In genomic region chr10:17689806-17690205, GRCm38 (mm10) we compare ENCODE assay signal across 29 mouse cellular contexts. TPM values are rescaled to one million over a fixed set of nuclear protein-coding genes. Genes with fewer than 3 reads are reported as not detected.
DNase-seq lines count a peak whose midpoint lies in the region; ATAC-seq and TF ChIP-seq lines count a peak whose summit lies in the region.
"Had no signal": no experiment of that assay in that cellular context is flagged by ENCODE, and none has a peak within 500 bp of the region (broad histone marks: within the 10 kb centered on the region; RNA-seq: fewer than 3 reads in every experiment).

No protein-coding gene starts in this region.

- intact Hi-C loops in gastrocnemius, adult 2 months (cut with DNase I) = no loop called here
- intact Hi-C loops in heart, adult 2 months (cut with DNase I) = no loop called here
- intact Hi-C loops in heart, postnatal 10 days (cut with DNase I) = no loop called here

- no peaks in the 10 kb centered on the region for H3K79me2 ChIP-seq in heart, adult 2 months (replicated peaks; ENCODE audit: control insufficient read depth, insufficient read depth, low read length)

- no peak for ATAC-seq in heart, embryonic 11.5 days (replicated peaks; ENCODE audit: insufficient number of reproducible peaks, low FRiP score, low TSS enrichment)
- ATAC-seq: forebrain, embryonic 14.5 days; forebrain, postnatal 0 days; hindbrain, embryonic 16.5 days; intestine, embryonic 15.5 days; Patski had no signal

- H3K9ac ChIP-seq in heart, adult 2 months (ENCODE audit: low read depth, low read length) = no peak overlapping the region; the same call in 1 of the 2 replicates
- H3K9ac ChIP-seq in heart, embryonic 11.5 days (ENCODE audit: low read depth, low read length) = no peak overlapping the region
- H3K9ac ChIP-seq: embryonic facial prominence, embryonic 12.5 days; embryonic facial prominence, embryonic 15.5 days; forebrain, postnatal 0 days; heart, embryonic 13.5 days; hindbrain, embryonic 13.5 days; intestine, embryonic 15.5 days had no signal

- no peaks in the 10 kb centered on the region for H3K9me3 ChIP-seq in heart, embryonic 11.5 days (replicated peaks; ENCODE audit: control insufficient read depth, low read length)
- H3K9me3 ChIP-seq: embryonic facial prominence, embryonic 12.5 days; embryonic facial prominence, embryonic 15.5 days; G1E; heart, embryonic 13.5 days; hindbrain, embryonic 10.5 days; hindbrain, embryonic 13.5 days; intestine, embryonic 15.5 days had no signal

- H3K4me3 ChIP-seq in gastrocnemius, adult 2 months = no peak overlapping the region
- no peak overlapping the region for H3K4me3 ChIP-seq in heart, adult 2 months
- no peak overlapping the region for H3K4me3 ChIP-seq in heart, embryonic 11.5 days (ENCODE audit: low read depth, low read length)
- H3K4me3 ChIP-seq: embryonic facial prominence, embryonic 12.5 days; embryonic facial prominence, embryonic 15.5 days; heart, embryonic 13.5 days; hindbrain, embryonic 10.5 days; hindbrain, embryonic 13.5 days; intestine, embryonic 15.5 days had no signal

- peaks cover 2% of the 10 kb centered on the region for H3K4me1 ChIP-seq in heart, adult 2 months (ENCODE audit: control insufficient read depth, insufficient read depth, low read length)
- no peaks in the 10 kb centered on the region for H3K4me1 ChIP-seq in heart, embryonic 11.5 days (ENCODE audit: control insufficient read depth, insufficient read depth, low read length)
- H3K4me1 ChIP-seq: embryonic facial prominence, embryonic 12.5 days; embryonic facial prominence, embryonic 15.5 days; hindbrain, embryonic 10.5 days; hindbrain, embryonic 13.5 days; intestine, embryonic 15.5 days had no signal

- peak overlapping the region; percentile 82 for H3K27ac ChIP-seq in gastrocnemius, adult 2 months
- H3K27ac ChIP-seq in heart, adult 2 months = peak overlapping the region; percentile 76
- H3K27ac ChIP-seq in heart, embryonic 11.5 days (ENCODE audit: low read depth, low read length) = no peak overlapping the region
- H3K27ac ChIP-seq: embryonic facial prominence, embryonic 12.5 days; embryonic facial prominence, embryonic 15.5 days; heart, embryonic 13.5 days; hindbrain, embryonic 10.5 days; hindbrain, embryonic 13.5 days; intestine, embryonic 15.5 days had no signal

- TF ChIP-seq EP300 in heart, adult 2 months (IDR thresholded peaks at IDR 0.05; ENCODE audit: insufficient read depth, low read depth, low read length) = no peak

- TF ChIP-seq CTCF in gastrocnemius, adult 2 months (IDR thresholded peaks at IDR 0.05) = no peak
- TF ChIP-seq CTCF in heart, adult 2 months (IDR thresholded peaks at IDR 0.05) = no peak

- no peaks in the 10 kb centered on the region for H3K27me3 ChIP-seq in heart, adult 2 months (ENCODE audit: control insufficient read depth, insufficient read depth, low read length)
- H3K27me3 ChIP-seq in heart, embryonic 11.5 days (ENCODE audit: control insufficient read depth, insufficient read depth, low read length) = no peaks in the 10 kb centered on the region
- H3K27me3 ChIP-seq: CH12.LX; embryonic facial prominence, embryonic 12.5 days; embryonic facial prominence, embryonic 15.5 days; heart, embryonic 13.5 days; hindbrain, embryonic 13.5 days; intestine, embryonic 15.5 days; Patski had no signal

- H3K36me3 ChIP-seq in heart, adult 2 months (ENCODE audit: control insufficient read depth, insufficient read depth, low read length) = no peaks in the 10 kb centered on the region
- H3K36me3 ChIP-seq in heart, embryonic 11.5 days (ENCODE audit: control insufficient read depth, insufficient read depth, low read length) = no peaks in the 10 kb centered on the region
- H3K36me3 ChIP-seq: embryonic facial prominence, embryonic 12.5 days; embryonic facial prominence, embryonic 15.5 days; G1E; heart, embryonic 13.5 days; hindbrain, embryonic 10.5 days; hindbrain, embryonic 13.5 days; intestine, embryonic 15.5 days had no signal

- TF ChIP-seq POLR2A in heart, adult 2 months (IDR thresholded peaks at IDR 0.05; ENCODE audit: insufficient read depth, low read depth, low read length) = no peak

- H3K4me2 ChIP-seq in heart, embryonic 11.5 days = no peak overlapping the region
- H3K4me2 ChIP-seq: embryonic facial prominence, embryonic 12.5 days; embryonic facial prominence, embryonic 15.5 days; heart, embryonic 13.5 days; hindbrain, embryonic 13.5 days; intestine, embryonic 15.5 days had no signal

- no peak for DNase-seq in gastrocnemius, adult 2 months
- DNase-seq in gastrocnemius, postnatal 25 days = no peak
- DNase-seq in heart, adult 2 months = peak in 1 of 2 experiments; percentile 8
- DNase-seq in heart, postnatal 4 days = no peak
- peak; percentile 5 to 13 for DNase-seq in heart, postnatal 10 days
- DNase-seq in skeletal muscle tissue, adult 2 months (ENCODE audit: low read depth, low spot score) = peak; percentile 57
- DNase-seq: adrenal gland, adult 2 months; adrenal gland, postnatal 14 days; B cell, adult 2 months; cerebellum, adult 11 months; cerebellum, adult 2 months; cerebellum, adult 9-11 months; cerebellum, postnatal 25 days; forebrain, postnatal 0 days; gastrocnemius, postnatal 14 days; kidney, adult 11 months; kidney, adult 8-10 months had no signal

- 14% methylated on average over 4 of the region's 4 CpGs for WGBS in heart, adult 2 months
- WGBS in heart, embryonic 11.5 days (ENCODE audit: insufficient replicate concordance) = 21% methylated on average over 4 of the region's 4 CpGs

RNA-seq across cellular contexts. Expression of gene Cited2, which starts 33.2 kb away (rescaled TPM):
- total RNA-seq in gastrocnemius, adult 2 months (2021) = 100 to 1,000 TPM in 1 of 2 experiments, 10 to 100 TPM in 1; 28.6 to 114 TPM
- 10 to 100 TPM; 34.4 to 98.8 TPM for total RNA-seq in gastrocnemius, postnatal 25 days (2021)
- total RNA-seq in heart, adult 2 months (2021) = 10 to 100 TPM; 38.7 to 54.0 TPM
- 22.2 and 23.8 TPM in 2 replicates for polyA plus RNA-seq in heart, adult 2 months (2012; rRNA removed)
- total RNA-seq in heart, postnatal 4 days (2021) = 10 to 100 TPM; 20.9 to 22.8 TPM
- 10 to 100 TPM; 29.7 to 32.9 TPM for total RNA-seq in heart, postnatal 10 days (2021)
- polyA plus RNA-seq in heart, embryonic 11.5 days (2014; fragmentation: Nextera tagmentation; extraction: Ambion mirVana) = 35.4 and 42.6 TPM in 2 replicates

Comparison
In these comparisons a context has a peak if more than half of its experiments do, and no peak if none do; other contexts are left out.
1. DNase-seq: peak in heart, postnatal 10 days (2 of 2) and skeletal muscle tissue, adult 2 months (single experiment); none in gastrocnemius, adult 2 months (single experiment), gastrocnemius, postnatal 25 days (single experiment) and heart, postnatal 4 days (single experiment).